Mouse (Mus musculus): ENCODE results near the gene Gm28051. TPM values are rescaled to one million over a fixed set of nuclear protein-coding genes. Genes with fewer than 3 reads are reported as not detected.

Gene Gm28051
- polyA plus RNA-seq, 1 experiment from 2014 or later = not detected

GRCm38 (mm10) chr12:102672857-102673839 is 84.4 kb downstream of the Gm28051 start:
- Histone ChIP-seq H3K27ac (no peak overlapping the region), H3K9me3 (no peaks in the 10 kb centered on the region), H3K4me1 (peaks cover 4% of the 10 kb centered on the region; the same call in 1 of the 2 replicates), H3K4me3 (no peak overlapping the region), H3K36me3 (no peaks in the 10 kb centered on the region), H3K27me3 (ENCODE audit: insufficient read depth, poor library complexity, severe bottlenecking) (0 out of 2 replicates have a peak, but pooled peaks cover 3% of the 10 kb centered on the region)
- DNase-seq (ENCODE audit: low spot score) = no peak
- WGBS = 86% methylated on average over 20 of the region's 20 CpGs

DNA sequence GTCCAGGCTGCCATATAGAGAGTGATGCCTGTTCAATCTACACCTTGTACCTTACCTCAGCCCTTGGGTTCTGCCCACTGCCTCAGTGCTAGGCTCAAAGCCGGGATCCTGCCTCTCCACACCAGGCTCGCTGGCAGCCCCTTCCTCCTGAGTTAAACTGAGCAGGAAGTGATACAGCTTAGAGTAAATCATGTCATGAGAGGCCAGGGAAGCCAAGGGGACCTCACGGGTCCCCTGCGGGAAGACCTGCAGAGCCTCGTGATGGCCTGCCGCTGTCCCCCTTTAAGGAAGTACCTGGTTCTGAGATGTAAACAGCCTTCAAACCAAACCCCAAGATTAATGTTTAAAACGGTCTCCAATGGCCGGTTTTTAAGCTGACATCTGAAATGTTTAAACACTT is 85.4 kb downstream of the Gm28051 start:
- no peak overlapping the region for H3K4me3 ChIP-seq
- no peaks in the 10 kb centered on the region for H3K36me3 ChIP-seq
- 0 out of 2 replicates have a peak, but pooled peaks cover 3% of the 10 kb centered on the region for H3K27me3 ChIP-seq (ENCODE audit: insufficient read depth, poor library complexity, severe bottlenecking)
- DNase-seq (ENCODE audit: low spot score) = no peak
- WGBS = 73% methylated on average over 8 of the region's 8 CpGs
- peaks cover 4% of the 10 kb centered on the region; the same call in 1 of the 2 replicates for H3K4me1 ChIP-seq
- no peak overlapping the region for H3K27ac ChIP-seq
- no peaks in the 10 kb centered on the region for H3K9me3 ChIP-seq

DNA sequence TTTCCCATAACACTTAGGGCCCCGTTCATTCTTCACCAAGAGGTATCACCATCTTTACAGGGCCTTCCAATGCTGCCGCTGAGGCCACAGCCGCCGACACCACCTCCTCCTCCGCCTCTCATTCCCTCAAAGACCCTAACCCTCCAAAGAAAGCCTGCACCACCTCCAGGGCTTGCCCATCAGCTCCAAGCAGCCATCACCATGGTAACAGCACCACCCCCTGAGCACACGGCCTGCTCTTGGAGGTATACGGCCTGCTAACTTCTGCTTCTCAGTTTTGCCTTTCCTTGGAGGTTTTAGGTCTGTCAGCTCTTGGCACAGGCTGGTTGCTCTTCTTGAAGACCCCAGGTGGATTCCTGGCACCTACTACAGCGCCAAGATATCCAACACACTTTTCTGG is 86.7 kb downstream of the Gm28051 start:
- Histone ChIP-seq H3K27me3 (ENCODE audit: insufficient read depth, poor library complexity, severe bottlenecking) (0 out of 2 replicates have a peak, but pooled peaks cover 3% of the 10 kb centered on the region), H3K4me1 (peaks cover 4% of the 10 kb centered on the region; the same call in 1 of the 2 replicates), H3K27ac (no peak overlapping the region), H3K36me3 (no peaks in the 10 kb centered on the region), H3K9me3 (no peaks in the 10 kb centered on the region), H3K4me3 (no peak overlapping the region)
- WGBS = 71% methylated on average over 8 of the region's 8 CpGs
- DNase-seq (ENCODE audit: low spot score) = no peak

MicroRNAs encoded within 50 kb of the gene (microRNA counts, 519-probe panel; counts per million panel counts)
- microRNA mmu-miR-1936 = not detected

Small RNA genes lying within 50 kb of the gene (microRNA-seq; reads per million reads assigned to microRNA genes)
- gene Mir1936 = not detected

Other genes with a start within 250 kb of the Gm28051 start
- 0.15 and 0.44 TPM in 2 replicates for gene Chga, start 202.8 kb downstream of the Gm28051 start, polyA plus RNA-seq (2016; fragmentation: Nextera tagmentation; extraction: Ambion mirVana)
- 3.5 and 4.8 TPM in 2 replicates for gene Itpk1, start 52.8 kb downstream of the Gm28051 start, polyA plus RNA-seq (2016; fragmentation: Nextera tagmentation; extraction: Ambion mirVana)
- 24.0 and 24.8 TPM in 2 replicates for gene Moap1, start 14.1 kb downstream of the Gm28051 start, polyA plus RNA-seq (2016; fragmentation: Nextera tagmentation; extraction: Ambion mirVana)
- 8.6 and 9.5 TPM in 2 replicates for gene Tmem251, start 14.0 kb downstream of the Gm28051 start, polyA plus RNA-seq (2016; fragmentation: Nextera tagmentation; extraction: Ambion mirVana)
- gene Gon7, start within 50 bp of the Gm28051 start, polyA plus RNA-seq (2016; fragmentation: Nextera tagmentation; extraction: Ambion mirVana) = 32.5 and 36.3 TPM in 2 replicates
- gene Ubr7, start 202 bp upstream of the Gm28051 start, polyA plus RNA-seq (2016; fragmentation: Nextera tagmentation; extraction: Ambion mirVana) = 40.0 and 40.6 TPM in 2 replicates
- 18.8 and 24.1 TPM in 2 replicates for gene Gm20604, start 907 bp upstream of the Gm28051 start, polyA plus RNA-seq (2016; fragmentation: Nextera tagmentation; extraction: Ambion mirVana)
- 13.3 and 16.1 TPM in 2 replicates for gene Btbd7, start 120.7 kb upstream of the Gm28051 start, polyA plus RNA-seq (2016; fragmentation: Nextera tagmentation; extraction: Ambion mirVana)
- gene Cox8c, start 141.6 kb upstream of the Gm28051 start, polyA plus RNA-seq (2016; fragmentation: Nextera tagmentation; extraction: Ambion mirVana) = not detected in 2 replicates
- gene Unc79, start 191.1 kb upstream of the Gm28051 start, polyA plus RNA-seq (2016; fragmentation: Nextera tagmentation; extraction: Ambion mirVana) = 0.22 and 0.33 TPM in 2 replicates

All from heart, embryonic 10.5 days (tissue).